Mouse (Mus musculus) limb, embryonic 14.5 days (tissue): ENCODE results near the gene Clmn. TPM values are rescaled to one million over a fixed set of nuclear protein-coding genes. Genes with fewer than 3 reads are reported as not detected.

Experiments
- ATAC-seq: fragments of 200-750 bp; cut with Nextera tagmentation; 2 replicates; pipeline ENCODE4 v1.8.0; 2017; ENCODE audit warnings: low read depth, moderate number of reproducible peaks, moderate TSS enrichment; ENCODE audit not compliant: low FRiP score
- DNase-seq: peaks from one replicate; pipeline ENCODE4 v3.0.0-alpha.2; 2015; ENCODE audit warnings: low spot score
- H3K27ac ChIP-seq: fragments of 300-500 bp; sonication (generic); replicated peaks from 2 replicates; pipeline ENCODE4 v1.5.1; 2014; ENCODE audit warnings: low read depth, mild to moderate bottlenecking, low read length, moderate library complexity, mixed read lengths
- H3K27me3 ChIP-seq: fragments of 300-500 bp; sonication (generic); 2 replicates; pipeline ENCODE4 v1.6.1; 2014; ENCODE audit warnings: low read length, mixed read lengths; ENCODE audit not compliant: control insufficient read depth, insufficient read depth
- H3K36me3 ChIP-seq: fragments of 300-500 bp; sonication (generic); 2 replicates; pipeline ENCODE4 v1.6.1; 2014; ENCODE audit warnings: mild to moderate bottlenecking, low read length, moderate library complexity, mixed read lengths; ENCODE audit not compliant: control insufficient read depth, insufficient read depth
- H3K4me1 ChIP-seq: fragments of 300-500 bp; sonication (generic); 2 replicates; pipeline ENCODE4 v1.6.1; 2014; ENCODE audit warnings: antibody characterized with exemption, low read length, mixed read lengths; ENCODE audit not compliant: control insufficient read depth, insufficient read depth
- H3K4me2 ChIP-seq: fragments of 300-500 bp; sonication (generic); replicated peaks from 2 replicates; pipeline ENCODE4 v1.6.1; 2014; ENCODE audit warnings: low read depth, mild to moderate bottlenecking, low read length, moderate library complexity; ENCODE audit not compliant: severe bottlenecking
- H3K4me3 ChIP-seq: fragments of 300-500 bp; sonication (generic); replicated peaks from 2 replicates; pipeline ENCODE4 v1.5.1; 2014; ENCODE audit warnings: low read length
- H3K9ac ChIP-seq: fragments of 300-500 bp; sonication (generic); 2 replicates; pipeline ENCODE4 v1.6.1; 2014; ENCODE audit warnings: mild to moderate bottlenecking, low read depth, low read length, moderate library complexity; ENCODE audit not compliant: severe bottlenecking
- H3K9me3 ChIP-seq: fragments of 300-500 bp; sonication (generic); 2 replicates; pipeline ENCODE4 v1.6.1; 2016; ENCODE audit warnings: low read length; ENCODE audit not compliant: control insufficient read depth
- POLR2A ChIP-seq: fragments of 200-500 bp; IDR thresholded peaks from 2 replicates; pipeline ENCODE4 v1.8.0; 2012; ENCODE audit warnings: inconsistent platforms, mild to moderate bottlenecking, moderate library complexity, borderline replicate concordance; ENCODE audit not compliant: insufficient read depth, insufficient read length; ENCODE audit errors: extremely low read depth
- WGBS: fragments of 180-500 bp; shearing (Covaris S2); extraction: QIAGEN DNeasy Blood & Tissue Kit; methylation state at CpG from one replicate; pipeline ENCODE4 v1.1.7; 2014; 5-methylcytosine and 5-hydroxymethylcytosine counted together
- polyA plus RNA-seq, 2 experiments: library from polyadenylated mRNA; depleted of rRNA in 1 of 2; stranded (reverse) in 1 of 2; unstranded in 1 of 2; fragments of >200 nt; fragmentation: Nextera tagmentation in 1 of 2; extraction: Ambion mirVana in 1 of 2; gene quantifications; 2 replicates each; pipeline versions ENCODE4 v1.2.1 to v1.2.3; 2012 to 2014

The Clmn gene
- polyA plus RNA-seq, 2 experiments = 2.9 to 8.1 TPM

- Histone ChIP-seq H3K36me3 (no peaks in the 10 kb centered on the region), H3K27ac (no peak overlapping the region), H3K27me3 (no peaks in the 10 kb centered on the region), H3K9me3 (no peaks in the 10 kb centered on the region), H3K4me1 (peaks cover 36% of the 10 kb centered on the region), H3K4me3 (no peak overlapping the region), H3K4me2 (no peak overlapping the region), H3K9ac (no peak overlapping the region)
- TF ChIP-seq POLR2A = no peak
- no peak for DNase-seq
- WGBS = 50% methylated on average over 5 of the region's 5 CpGs
- ATAC-seq = no peak
Observed at GRCm38 (mm10) chr12:104765116-104765515, 99.8 kb downstream of the Clmn start.

- Histone ChIP-seq H3K4me2 (no peak overlapping the region), H3K27me3 (no peaks in the 10 kb centered on the region), H3K27ac (no peak overlapping the region), H3K4me3 (no peak overlapping the region), H3K9me3 (no peaks in the 10 kb centered on the region), H3K4me1 (peaks cover 25% of the 10 kb centered on the region), H3K9ac (no peak overlapping the region), H3K36me3 (no peaks in the 10 kb centered on the region)
- ATAC-seq = no peak
- DNase-seq = no peak
- no peak for TF ChIP-seq POLR2A
- 59% methylated on average over 6 of the region's 6 CpGs for WGBS
Observed at GRCm38 (mm10) chr12:104763918-104764317, 101.0 kb downstream of the Clmn start.

GRCm38 (mm10) chr12:104761411-104761810 lies 103.5 kb downstream of the Clmn start:
- Histone ChIP-seq H3K36me3 (no peaks in the 10 kb centered on the region), H3K27me3 (no peaks in the 10 kb centered on the region), H3K4me1 (peaks cover 6% of the 10 kb centered on the region), H3K9me3 (no peaks in the 10 kb centered on the region), H3K4me2 (no peak overlapping the region), H3K27ac (no peak overlapping the region), H3K9ac (no peak overlapping the region), H3K4me3 (no peak overlapping the region)
- TF ChIP-seq POLR2A = no peak
- WGBS = 82% methylated on average over 8 of the region's 8 CpGs
- ATAC-seq (no peak), DNase-seq (no peak)

- Histone ChIP-seq H3K36me3 (no peaks in the 10 kb centered on the region), H3K27me3 (no peaks in the 10 kb centered on the region), H3K4me2 (no peak overlapping the region), H3K9ac (no peak overlapping the region), H3K9me3 (no peaks in the 10 kb centered on the region), H3K4me1 (no peaks in the 10 kb centered on the region), H3K27ac (no peak overlapping the region), H3K4me3 (no peak overlapping the region)
- TF ChIP-seq POLR2A = no peak
- 91% methylated on average over 7 of the region's 7 CpGs for WGBS
- ATAC-seq (no peak), DNase-seq (no peak)
Observed at GRCm38 (mm10) chr12:104758066-104758465, 106.8 kb downstream of the Clmn start.

- Histone ChIP-seq H3K27me3 (no peaks in the 10 kb centered on the region), H3K36me3 (no peaks in the 10 kb centered on the region; the same call in 1 of the 2 replicates), H3K4me1 (peaks cover 16% of the 10 kb centered on the region), H3K4me3 (no peak overlapping the region), H3K27ac (no peak overlapping the region), H3K9me3 (no peaks in the 10 kb centered on the region), H3K9ac (no peak overlapping the region), H3K4me2 (no peak overlapping the region)
- no peak for DNase-seq
- 67% methylated on average over 4 of the region's 4 CpGs for WGBS
- no peak for TF ChIP-seq POLR2A
- ATAC-seq = no peak
Observed at GRCm38 (mm10) chr12:104753686-104754085, 111.2 kb downstream of the Clmn start.
